Mouse (Mus musculus) layer of hippocampus, adult 9-10 months (tissue): ENCODE results near the gene Nudt22.
"Not testable (repeated sequence)": the region's sequence is repeated elsewhere in the genome, so short reads cannot be mapped to it uniquely, and the experiment has no call there.

Source experiments
- DNase-seq: peaks from one replicate; pipeline ENCODE4 v3.0.0; 2022; ENCODE audit warnings: low spot score

The Nudt22 gene

DNA sequence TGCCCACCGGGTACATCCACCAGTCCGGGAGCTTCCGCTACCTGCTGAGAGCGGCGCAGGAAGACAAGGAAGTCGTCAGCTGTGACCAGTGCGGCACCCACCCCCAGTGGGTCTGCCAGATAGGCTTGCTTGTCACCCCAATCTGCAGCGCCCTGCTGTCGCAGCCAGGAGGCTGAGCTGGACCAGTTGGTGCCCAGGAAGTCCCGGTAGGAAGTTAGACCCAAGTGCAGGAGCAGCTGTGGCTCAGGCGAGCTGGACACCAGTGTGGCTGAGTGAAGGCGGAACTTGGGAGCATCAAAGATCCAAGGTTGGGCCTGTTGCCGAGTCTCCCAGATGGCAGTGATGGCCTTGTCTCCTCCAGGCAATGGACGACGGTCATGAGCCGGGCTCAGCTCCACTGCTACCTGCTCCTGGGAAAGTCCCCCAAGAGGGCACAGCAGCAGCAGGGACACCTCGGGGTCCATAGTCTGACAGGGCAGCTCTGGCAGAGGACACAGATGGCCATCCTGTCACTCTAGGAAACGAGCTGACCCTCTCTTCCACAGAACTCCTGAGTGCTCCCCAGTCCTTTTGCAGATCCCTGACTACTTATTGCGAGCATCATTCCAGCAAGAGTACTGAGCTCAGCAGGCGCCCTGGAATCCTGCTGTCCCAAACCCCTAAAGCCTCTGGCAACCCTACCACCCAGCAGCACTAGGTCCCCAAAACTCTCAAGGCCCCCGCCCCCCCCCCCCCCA is 494 bp downstream of the Nudt22 start:
- no peak for DNase-seq

DNA sequence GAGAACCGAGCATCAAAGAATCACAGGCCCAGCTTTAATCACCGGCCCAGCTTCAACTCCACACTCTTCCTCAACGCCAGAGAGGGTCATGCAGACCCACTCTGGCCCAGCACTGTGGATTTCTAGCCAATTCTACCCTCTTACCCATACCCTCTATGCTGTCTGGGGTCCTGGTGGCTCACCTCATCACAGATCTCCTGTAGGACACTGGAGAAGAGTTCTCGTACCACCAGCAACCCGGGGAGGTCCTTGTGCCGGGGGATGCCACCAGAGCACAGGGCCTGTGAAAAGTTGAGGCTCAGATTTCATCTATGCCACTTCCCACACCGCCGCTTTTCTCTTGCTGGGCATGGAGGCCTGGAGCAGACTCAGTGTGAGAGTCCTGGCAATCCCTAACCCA is 1.4 kb downstream of the Nudt22 start:
- DNase-seq = no peak

DNA sequence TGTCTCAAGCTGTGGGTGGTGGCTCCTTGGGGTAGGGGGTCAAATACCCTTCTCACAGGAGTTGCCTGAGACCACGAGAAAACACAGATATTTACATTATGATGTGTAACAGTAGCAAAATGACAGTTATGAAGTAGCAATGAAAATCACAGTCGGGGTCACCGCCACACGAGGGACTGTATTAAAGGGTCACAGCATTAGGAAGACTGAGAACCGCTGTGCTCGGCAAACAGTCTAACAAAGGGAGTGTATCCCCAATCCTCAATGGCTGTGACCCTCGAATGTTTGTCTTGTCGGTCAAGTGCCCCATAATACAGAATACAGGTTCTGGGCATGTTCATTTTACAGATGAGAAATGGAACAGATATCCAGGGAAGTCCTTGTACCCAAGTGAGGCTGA is 1.9 kb downstream of the Nudt22 start:
- no peak for DNase-seq

DNA sequence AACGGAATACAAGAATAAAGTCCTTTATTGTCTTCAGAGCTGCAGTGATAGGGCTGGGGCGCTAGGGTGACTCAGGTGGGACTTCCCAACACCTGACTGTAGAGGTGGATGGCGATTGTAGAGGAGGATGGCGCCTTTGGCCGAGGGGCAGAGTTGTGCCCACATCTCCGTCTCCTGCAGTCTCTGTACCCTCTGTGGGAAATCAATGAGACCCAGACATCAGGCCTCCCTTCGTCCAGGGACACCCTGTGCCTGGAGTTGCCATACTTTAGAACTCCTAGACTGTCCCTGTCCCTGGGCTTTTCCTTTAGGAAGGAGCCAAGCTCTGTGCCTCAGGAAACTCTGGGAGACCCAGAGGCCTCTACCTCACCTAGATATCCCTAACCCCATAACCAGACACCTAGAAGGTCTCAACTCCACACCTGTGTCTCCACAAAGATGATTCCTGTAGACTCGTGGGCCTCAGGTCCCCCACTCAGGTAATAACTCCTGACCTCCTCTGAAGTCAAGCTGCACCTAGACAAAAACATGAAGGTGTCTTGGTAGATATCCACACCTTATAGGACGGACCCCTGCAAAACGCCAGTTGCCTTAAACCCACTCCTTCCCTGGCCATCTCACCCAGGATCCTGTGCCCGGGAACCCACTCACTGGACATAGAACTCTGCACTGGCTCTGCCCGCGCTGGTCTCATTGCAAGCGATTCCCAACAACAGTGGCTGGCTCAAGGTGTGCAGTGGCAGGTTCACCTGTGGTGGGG is 2.7 kb downstream of the Nudt22 start:
- no peak for DNase-seq

DNA sequence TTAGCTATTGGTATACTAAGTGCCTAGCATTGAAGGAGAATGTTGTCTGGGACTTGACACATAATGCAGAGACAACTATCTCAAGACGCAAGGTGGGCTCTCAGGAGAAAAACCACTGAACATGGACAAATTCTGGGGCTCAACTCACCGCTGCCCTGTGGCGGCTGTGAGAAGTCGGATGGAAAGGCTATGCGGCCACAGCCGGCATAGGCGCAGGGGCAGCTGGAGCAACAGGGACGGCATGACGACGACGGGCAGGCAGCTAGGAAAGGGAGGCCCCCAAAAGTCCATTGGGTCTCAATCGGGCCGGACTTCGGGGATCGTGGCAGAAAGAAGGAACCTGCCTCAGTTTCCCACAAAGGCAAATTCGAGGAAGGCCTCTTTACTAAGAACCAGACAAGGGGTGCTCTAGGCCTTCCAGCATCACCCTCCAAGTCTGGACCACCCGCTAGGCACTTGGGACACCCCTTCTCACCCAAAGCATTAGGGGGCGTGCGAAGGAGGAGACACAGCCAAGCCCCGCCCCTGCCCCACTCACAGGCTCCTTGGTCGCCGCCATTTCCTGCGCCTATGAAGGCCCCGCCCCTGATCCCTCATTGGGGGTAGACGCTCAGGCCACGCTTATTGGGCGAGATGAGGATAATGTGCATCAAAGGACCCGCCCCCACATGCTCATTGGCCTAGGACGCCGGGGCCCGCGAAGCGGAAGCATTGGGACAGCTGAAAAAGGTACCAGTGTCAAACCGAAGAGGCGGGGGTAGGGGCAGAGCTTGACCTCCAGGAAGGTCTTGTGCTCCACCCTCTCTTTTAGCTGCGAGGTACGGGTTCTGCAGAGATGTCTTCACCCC is 3.7 kb downstream of the Nudt22 start, which contains the start of gene Dnajc4:
Gene Dnajc4, minus strand, starts transcription at position 562 of the 848 bp plus-strand sequence.
- peak; percentile 89 for DNase-seq

DNA sequence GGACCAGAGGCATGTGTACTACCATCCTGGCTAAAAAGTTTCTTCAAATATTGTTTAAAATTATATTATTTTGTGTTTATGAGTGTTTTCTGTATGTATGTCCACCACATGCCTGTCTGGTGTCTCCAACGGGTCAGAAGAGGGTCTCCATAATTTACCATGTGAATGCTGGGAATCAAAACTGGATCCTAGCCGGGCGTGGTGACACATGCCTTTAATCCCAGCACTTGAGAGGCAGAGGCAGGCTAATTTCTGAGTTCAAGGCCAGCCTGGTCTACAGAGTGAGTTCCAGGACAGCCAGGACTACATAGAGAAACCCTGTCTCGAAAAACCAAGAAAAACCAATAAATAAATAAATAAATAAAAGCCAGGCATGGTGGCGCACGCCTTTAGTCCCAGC is 4.8 kb downstream of the Nudt22 start:
- not testable (repeated sequence) for DNase-seq

DNA sequence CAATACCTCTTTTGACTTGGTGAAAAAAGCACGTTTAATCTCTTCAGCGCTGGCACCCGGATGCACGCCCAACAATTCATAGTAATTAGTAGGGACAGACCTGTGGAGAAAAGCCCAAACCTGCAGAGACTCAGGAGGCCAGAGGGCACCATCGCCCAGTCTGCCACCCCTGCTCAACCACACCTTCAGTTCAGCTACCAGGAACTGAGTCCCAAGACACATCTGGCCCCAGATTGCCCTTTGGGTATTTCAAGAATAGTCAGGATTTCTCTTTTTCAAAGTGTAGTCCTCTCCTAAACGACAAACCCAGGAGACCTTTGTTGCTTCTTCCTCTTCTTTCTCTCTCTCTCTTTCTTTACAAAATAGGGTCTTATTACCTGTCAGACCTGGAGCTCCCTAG is 5.2 kb downstream of the Nudt22 start:
- no peak for DNase-seq

DNA sequence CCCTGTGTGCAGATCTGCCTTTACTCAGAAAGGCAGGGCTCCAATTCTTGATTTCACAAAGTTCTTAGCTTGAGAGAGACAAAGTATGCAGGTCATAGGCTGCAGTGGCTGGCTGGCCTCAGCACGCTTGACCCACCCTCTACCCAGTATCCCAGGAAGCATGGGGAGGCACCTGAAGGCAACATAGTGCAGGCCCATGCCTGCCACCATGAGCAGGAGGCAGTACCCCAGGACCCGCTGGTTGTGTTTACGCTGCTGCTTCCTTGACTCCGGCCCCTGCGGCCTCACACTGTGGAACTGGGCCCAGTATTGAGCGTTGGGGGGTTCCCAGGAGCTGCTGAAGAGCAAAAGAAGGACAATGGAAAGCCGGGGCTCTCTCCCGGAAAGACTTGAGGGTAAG is 6.7 kb downstream of the Nudt22 start:
- DNase-seq = no peak

DNA sequence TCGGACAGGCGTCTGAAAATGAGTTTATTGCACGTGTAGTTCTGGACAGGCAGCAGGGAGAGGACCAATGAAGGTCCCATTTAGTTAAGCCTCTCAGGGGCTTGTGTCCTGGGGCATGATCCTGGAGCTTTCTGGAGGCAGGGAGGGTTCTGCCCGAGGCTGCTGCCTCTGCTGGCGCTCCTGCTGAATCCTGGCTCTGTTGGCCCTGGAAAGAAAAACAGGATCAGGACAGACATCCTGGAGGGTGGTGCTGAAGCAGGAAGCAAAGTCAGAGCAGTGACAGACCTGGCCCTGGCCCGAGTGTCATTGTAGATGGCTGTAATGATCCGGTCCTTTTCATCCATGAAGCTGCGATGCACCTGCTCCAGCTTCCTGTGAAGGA is 8.0 kb downstream of the Nudt22 start:
- DNase-seq = no peak

DNA sequence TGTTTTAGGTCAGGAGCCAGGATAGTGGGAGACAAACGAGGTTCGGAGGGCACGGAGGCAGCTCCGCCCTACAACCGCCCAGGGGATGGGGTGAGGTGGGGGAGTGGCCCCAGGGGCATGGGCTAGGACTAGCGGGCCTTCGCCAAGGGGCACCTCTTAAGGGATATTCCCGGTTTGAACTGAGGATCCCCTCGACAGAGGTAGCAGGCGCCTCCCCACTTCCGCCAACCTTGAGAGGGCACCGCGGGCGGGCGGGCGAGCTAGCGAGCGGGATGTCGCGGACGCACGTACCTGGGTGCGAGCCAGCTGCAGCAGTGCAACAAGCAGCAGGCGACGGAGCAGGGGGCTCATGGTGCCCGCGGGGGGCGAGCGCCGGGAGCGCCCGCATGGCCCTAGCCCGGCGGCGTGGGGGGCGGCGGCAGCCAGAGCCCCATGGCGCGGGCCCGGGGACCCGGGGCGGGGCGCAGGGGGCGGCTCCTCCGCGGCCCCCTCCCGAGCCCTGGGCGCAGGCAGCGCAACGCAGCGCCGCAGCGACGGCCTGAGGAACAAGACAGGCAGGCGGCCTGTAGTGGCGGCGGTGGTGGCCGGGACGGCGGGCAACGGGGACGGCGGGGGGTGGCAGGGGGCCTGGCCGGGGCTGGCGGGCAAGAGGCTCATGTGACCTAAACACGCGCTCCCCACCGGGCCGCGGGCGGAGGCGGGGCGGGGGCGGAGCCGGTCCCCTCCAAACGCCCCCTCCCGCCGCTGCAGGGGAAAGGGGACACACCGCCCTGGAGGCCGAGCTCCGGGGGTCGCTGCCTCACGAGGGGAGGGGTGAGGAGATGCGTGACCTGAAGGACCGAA is 8.6 kb downstream of the Nudt22 start, which contains the start of gene Vegfb:
Gene Vegfb, minus strand, starts transcription at position 591 of the 843 bp plus-strand sequence.
- DNase-seq = no peak

DNA sequence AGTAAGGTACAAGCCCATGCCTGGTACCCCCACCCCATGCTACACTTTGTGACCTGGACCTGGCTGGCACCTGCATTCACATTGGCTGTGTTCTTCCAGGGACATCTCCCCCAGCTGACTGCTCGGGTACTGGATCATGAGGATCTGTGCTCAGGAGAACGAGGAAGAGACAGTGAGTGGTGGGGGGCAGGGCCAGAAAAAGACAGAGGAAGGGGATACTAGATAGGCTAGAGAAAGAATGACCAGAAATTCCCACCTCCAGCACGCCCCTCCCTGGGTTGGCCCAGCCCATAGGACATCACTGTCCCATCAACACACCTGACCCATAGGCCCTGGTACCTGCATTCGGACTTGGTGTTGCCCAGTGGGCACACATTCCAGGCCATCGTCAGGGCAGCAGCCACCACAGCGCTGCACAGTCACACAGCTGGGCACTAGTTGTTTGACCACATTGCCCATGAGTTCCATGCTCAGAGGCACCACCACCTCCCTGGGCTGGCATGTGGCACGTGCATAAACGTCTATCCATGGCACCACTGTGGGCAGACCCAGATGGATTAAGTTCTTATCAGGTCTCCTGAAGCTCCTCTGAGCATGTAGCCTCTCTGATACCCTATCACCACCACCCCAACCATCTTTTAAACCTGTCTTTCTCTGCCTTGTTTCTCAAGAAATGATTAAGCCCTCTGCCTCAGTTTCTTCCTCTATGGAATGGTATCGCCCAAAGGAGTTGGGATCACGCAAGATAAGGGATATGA is 9.8 kb downstream of the Nudt22 start:
- DNase-seq = no peak

DNA sequence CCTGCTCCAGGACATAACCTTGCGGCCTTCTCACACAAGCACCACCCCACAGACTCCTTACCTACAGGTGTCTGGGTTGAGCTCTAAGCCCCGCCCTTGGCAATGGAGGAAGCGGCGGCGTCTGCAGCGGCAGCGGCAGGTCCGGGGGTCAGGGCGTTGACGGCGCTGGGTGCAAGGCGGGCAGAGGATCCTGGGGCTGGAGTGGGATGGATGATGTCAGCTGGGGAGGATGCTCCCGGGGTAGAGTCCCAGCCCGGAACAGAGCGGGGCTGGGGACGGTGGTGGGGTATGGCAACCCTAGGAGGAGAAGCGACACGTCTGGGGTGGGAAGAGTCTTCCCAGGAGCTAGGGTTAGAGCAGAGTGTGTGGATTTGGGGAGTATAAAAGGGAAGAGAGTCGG is 10.6 kb downstream of the Nudt22 start:
- DNase-seq = no peak

DNA sequence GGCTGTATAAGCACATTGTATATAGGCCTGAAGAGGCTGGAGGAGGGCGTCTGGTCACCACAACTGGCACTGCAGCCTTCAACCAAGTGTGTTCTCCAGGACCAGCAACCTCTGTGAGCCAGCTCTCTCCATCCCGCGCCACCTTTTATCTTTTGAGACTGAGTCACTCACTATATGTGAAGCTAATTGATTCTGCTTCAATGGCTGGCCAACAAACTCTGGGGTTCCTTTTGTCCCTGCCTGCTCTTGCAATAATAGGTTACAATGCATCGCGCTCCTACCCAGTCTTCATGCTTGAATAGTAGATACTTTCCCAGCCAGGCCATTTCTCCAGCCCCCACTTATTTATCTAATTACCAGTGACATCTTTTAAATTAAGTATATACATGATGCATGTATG is 12.3 kb downstream of the Nudt22 start:
- DNase-seq = no peak

DNA sequence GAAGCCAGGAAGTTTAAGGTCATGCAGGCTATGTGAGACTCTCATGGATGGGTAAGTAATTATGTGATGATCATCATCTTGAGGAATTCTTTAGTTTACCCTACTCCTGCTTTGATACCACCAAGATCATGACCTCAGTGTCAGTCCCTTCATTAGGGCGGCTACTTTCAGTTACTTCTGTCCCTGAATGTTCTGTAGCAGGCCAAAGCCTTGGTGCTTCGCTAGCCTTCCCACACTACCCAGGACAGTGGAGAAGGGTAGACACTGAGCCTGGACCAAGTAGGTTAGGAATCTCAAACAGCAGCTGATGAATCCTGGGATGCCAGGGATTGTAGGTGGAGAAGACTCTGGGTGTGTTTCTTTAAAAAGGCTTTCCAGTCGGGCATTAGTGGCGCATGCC is 14.5 kb downstream of the Nudt22 start:
- DNase-seq = no peak

DNA sequence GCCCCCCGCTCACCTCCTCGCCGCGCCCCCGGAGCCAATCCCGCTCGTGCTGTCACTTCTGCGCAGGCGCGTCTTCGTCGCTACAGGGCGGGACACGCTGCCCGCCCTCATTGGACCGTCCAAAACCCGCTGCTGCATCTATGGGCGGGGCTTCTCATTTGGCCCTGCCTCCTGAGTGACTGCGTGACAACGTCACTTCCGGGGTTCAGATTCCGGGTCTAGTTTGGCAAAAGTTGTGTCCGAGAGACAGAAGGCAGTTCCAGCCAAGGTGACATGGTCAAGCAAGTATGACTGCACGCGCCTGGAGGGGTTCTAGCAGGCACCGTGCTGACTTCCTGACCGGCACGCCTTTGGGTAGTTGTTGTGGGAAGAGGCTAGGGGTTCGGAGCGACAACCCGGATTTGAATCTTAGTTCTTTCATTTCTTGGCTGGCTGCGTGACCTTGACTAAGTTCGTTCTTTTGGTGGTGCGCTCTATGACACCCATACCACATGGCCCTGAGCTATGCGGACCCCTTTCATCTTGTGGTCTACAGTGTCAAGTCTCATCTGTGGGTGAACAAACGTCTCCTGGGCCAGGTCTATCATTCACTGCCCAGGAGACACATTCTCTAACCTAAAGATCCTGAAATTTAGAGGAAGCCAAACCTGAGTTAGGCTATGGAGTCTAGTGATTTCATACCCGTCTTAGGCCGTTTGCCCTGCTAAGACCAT is 15.4 kb downstream of the Nudt22 start, which contains the start of gene Fkbp2:
Gene Fkbp2, minus strand, starts transcription at position 121 of the 713 bp plus-strand sequence.
- peak; percentile 98 for DNase-seq

DNA sequence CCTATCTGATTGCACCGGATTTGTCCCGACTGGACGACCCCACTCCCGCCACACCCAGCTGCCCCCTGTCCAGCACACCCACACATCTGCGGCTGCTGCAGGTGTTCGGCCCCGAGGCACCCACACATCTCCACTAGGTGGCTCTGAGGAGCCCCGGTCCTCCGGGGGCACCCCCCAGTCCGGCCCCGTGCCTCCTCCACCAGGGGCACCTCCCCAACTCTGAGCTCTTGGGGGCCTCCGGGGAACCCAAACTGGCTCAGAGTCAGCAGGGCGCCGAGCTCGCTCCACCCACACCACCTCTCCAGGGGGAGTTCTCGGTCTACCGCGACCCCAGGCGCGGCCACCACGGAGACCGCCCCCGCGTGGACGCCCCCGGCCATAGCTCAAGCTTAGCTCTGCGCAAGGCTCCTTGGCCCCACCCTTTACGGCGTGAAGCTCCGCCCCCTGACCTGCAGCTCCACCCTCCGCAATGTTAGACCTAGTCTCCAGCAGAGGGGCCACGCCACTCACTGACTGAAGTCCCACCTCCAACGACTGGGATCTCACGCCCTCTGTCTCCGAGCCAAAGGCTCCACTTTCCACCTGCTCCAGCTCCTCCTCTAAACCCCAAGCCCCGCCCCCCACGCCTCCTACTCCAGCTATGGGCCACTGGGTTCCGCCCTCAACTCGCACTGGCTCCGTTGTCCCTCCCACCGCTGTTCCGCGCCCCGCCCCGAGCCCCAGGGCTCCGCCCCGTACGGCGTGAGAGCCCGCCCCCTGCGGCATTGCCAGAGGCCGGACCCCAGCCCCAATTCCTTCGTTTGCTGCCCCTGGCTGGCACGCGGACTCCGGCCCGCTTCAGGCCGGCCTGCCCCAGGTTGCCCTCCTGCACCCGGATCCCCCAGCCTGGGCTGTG is 16.2 kb downstream of the Nudt22 start:
- peak; percentile 94 for DNase-seq

DNA sequence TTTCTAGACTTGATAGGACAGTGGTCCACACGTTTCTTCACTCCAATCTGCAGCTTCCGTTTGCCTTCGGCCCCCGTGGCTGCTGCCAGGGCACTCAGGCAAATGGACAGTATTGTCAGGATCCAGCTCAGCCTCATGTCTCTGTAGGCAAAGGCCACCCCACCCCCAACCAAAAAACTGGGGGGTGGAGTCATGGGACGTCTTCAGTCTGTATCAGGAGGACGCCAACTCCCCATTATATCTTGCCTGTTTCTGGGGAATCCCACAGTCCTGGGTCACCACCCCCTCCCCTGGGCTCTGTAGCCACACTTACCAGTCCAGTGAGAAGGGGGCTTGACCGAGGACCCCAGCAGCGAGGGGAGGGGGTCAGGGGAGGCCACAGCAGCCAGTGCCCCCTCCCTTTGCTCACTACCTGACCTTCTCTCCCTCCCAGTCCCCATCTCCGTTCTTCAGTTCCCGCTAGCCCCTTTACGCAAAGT is 16.9 kb downstream of the Nudt22 start:
- no peak for DNase-seq

DNA sequence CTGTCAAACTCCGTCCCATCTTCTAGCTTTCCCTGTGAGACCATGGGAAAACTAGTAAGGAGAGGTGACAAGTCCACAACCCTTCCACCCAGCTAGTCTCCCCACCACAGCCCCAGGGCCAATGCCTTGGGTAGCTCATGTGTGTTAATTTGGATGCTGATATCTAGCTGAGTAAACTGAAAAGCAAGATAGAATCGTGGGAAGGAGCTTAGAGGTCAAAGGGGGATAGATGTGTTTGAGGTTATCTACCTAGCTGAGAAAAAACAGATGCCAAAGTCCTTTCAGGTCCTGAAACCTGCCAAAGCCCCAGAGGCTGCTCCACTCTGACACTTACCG is 17.3 kb downstream of the Nudt22 start:
- DNase-seq = no peak
